Mouse (Mus musculus): ENCODE results near the gene Cttnbp2. TPM values are rescaled to one million over a fixed set of nuclear protein-coding genes. Genes with fewer than 3 reads are reported as not detected.

Gene Cttnbp2
- polyA plus RNA-seq, 1 experiment from 2014 or later = 10.5 TPM

DNA sequence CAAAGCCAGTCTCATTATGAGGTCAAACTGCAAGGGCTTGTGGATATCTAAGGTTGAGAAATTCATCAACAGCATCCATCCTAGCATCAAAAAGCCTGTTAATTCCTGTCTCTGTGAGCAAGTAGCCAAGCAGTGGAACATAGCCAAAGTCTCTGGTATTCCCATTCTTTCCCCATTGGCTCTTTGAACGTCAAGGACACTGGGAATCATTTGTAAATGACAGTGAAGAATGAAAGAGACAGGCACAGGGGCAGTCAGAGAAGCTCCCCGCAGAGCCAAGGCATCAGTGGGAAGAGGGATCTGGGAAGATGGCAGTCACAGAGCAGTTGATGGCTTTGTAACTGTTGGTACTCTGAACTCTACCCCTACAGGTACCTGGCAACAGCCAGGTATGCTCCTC, 46.9 kb downstream of the Cttnbp2 start:
- no peak for ATAC-seq (ENCODE audit: insufficient number of reproducible peaks, low FRiP score)
- WGBS = 55% methylated on average over 2 of the region's 2 CpGs
- Histone ChIP-seq H3K9ac (no peak overlapping the region), H3K36me3 (no peaks in the 10 kb centered on the region), H3K27me3 (replicated peaks) (no peaks in the 10 kb centered on the region), H3K4me2 (no peak overlapping the region), H3K4me1 (replicated peaks) (0 out of 2 replicates have a peak, but pooled peaks cover 3% of the 10 kb centered on the region), H3K4me3 (no peak overlapping the region), H3K27ac (ENCODE audit: poor library complexity, severe bottlenecking) (no peak overlapping the region), H3K9me3 (replicated peaks) (no peaks in the 10 kb centered on the region)

DNA sequence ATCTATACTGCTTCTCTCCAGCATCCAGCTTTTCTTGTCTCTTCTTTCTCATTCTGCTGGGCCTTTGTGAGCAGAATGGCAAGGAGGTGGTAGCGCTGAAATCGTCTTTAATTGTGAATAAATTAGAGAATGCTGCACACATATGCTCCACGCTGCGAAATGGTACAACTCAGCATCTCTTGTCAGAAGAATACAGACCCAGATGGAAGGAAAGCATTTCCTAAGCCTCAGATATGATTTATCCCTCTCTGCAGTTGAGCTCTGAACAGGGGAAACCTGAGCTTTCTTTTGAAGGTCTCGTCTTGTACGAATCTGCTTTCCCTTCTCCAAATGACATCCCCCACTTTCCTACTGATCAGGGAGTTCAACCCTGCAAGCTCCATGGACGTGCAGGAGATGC, 48.4 kb downstream of the Cttnbp2 start:
- H3K27ac ChIP-seq (ENCODE audit: poor library complexity, severe bottlenecking) = no peak overlapping the region
- no peak overlapping the region for H3K9ac ChIP-seq
- 0 out of 2 replicates have a peak, but pooled peaks cover 3% of the 10 kb centered on the region for H3K4me1 ChIP-seq (replicated peaks)
- H3K27me3 ChIP-seq (replicated peaks) = no peaks in the 10 kb centered on the region
- 74% methylated on average over 7 of the region's 7 CpGs for WGBS
- H3K4me3 ChIP-seq = no peak overlapping the region
- H3K36me3 ChIP-seq = no peaks in the 10 kb centered on the region
- ATAC-seq (ENCODE audit: insufficient number of reproducible peaks, low FRiP score) = no peak
- no peaks in the 10 kb centered on the region for H3K9me3 ChIP-seq (replicated peaks)
- no peak overlapping the region for H3K4me2 ChIP-seq

DNA sequence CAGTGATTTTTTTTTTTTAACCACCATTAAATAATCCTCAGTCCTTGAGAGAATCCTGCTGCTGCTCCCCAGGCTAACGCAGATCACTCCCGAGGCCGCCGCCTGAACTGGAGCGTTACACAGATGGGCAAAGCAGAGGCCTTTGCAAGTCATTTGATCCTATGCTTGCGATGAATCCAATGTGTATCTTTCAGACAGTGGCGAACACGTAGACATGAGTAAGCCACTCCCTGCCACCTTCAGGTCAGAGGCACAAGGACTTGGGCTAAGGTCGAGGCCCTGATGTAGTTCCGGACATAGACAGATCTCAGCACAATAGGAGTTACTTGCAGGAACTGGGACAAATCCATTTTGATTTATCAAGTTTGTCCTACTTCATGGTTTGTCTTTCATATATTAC, 49.0 kb downstream of the Cttnbp2 start:
- Histone ChIP-seq H3K36me3 (no peaks in the 10 kb centered on the region), H3K9ac (no peak overlapping the region), H3K4me3 (no peak overlapping the region), H3K27me3 (replicated peaks) (no peaks in the 10 kb centered on the region), H3K4me1 (replicated peaks) (0 out of 2 replicates have a peak, but pooled peaks cover 3% of the 10 kb centered on the region), H3K4me2 (no peak overlapping the region), H3K9me3 (replicated peaks) (no peaks in the 10 kb centered on the region), H3K27ac (ENCODE audit: poor library complexity, severe bottlenecking) (no peak overlapping the region)
- 84% methylated on average over 10 of the region's 10 CpGs for WGBS
- no peak for ATAC-seq (ENCODE audit: insufficient number of reproducible peaks, low FRiP score)

DNA sequence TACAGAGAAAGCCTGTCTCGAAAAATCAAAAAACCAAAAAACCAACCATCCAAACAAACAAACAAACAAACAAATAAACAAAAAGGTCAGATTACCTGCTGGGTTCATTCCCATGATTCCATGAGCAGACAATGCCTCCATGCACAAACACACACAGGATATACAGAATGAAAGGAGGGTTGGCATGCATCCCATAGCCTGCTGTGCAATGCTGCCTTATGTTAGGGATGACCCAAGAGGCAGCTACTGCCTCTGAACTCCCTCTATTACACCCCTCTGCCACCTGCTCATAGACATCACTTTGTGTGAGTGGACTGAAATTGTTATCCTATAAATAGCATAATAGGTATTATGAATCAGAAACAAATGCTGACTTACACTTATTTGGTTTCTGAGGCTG, 55.0 kb downstream of the Cttnbp2 start:
- 75% methylated on average over 1 of the region's 1 CpGs for WGBS
- Histone ChIP-seq H3K4me1 (replicated peaks) (no peaks in the 10 kb centered on the region), H3K9me3 (replicated peaks) (peaks cover 3% of the 10 kb centered on the region; the same call in 1 of the 2 replicates), H3K36me3 (no peaks in the 10 kb centered on the region), H3K4me3 (no peak overlapping the region), H3K9ac (no peak overlapping the region), H3K4me2 (no peak overlapping the region), H3K27ac (ENCODE audit: poor library complexity, severe bottlenecking) (no peak overlapping the region), H3K27me3 (replicated peaks) (no peaks in the 10 kb centered on the region)
- no peak for ATAC-seq (ENCODE audit: insufficient number of reproducible peaks, low FRiP score)

DNA sequence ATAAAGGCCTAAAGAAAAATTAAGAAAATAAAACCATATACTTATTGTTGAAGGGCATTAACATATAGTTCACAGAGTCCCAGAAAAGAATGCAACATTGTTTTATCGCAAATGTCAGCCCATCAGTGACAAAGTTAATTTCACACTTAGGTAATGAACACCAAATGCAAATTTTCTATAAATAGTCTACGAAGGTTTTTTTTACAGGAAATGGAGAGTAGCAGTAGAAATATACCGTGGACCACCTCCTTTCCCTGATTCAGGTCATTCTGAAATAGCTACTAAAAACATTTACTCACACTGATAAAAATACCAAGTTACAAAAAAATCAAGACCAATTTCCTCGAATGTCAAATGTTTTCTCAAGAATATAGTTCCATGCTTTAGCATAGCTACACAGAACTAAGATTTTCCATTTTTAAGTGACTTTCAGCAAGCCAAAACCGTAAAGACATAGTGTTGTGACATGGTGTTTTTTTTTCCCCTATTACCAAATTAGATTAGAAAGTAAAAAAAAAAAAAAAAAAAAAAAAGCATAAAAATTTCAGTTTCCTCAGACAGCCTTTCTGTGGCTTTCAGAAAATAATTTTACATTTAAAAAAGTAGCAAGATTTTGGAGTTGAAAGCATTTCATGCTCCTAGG, 64.0 kb downstream of the Cttnbp2 start:
- Histone ChIP-seq H3K27ac (ENCODE audit: poor library complexity, severe bottlenecking) (no peak overlapping the region), H3K36me3 (no peaks in the 10 kb centered on the region), H3K4me2 (no peak overlapping the region), H3K27me3 (replicated peaks) (no peaks in the 10 kb centered on the region), H3K4me1 (replicated peaks) (0 out of 2 replicates have a peak, but pooled peaks cover 5% of the 10 kb centered on the region), H3K4me3 (no peak overlapping the region), H3K9ac (no peak overlapping the region), H3K9me3 (replicated peaks) (no peaks in the 10 kb centered on the region)
- WGBS = 59% methylated on average over 5 of the region's 5 CpGs
- no peak for ATAC-seq (ENCODE audit: insufficient number of reproducible peaks, low FRiP score)

DNA sequence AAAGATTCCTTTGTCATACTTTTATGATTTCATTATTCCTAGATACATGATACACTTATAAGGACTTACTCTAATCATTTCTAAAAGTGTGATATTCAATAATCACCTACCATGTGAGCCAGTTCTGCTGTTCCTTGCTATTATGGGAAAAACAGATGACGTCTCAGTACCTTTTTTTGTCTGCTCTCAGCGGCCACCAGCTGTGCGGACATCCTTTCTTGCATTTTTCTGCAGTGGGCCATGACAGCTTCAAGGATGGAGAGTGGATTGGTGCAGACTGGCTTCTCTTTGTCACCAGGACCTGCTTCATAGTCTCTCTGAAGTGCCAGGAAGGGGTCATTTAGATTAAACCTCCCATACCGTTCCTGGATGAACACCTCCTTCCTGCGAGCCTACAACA, 66.6 kb downstream of the Cttnbp2 start:
- Histone ChIP-seq H3K27ac (ENCODE audit: poor library complexity, severe bottlenecking) (no peak overlapping the region), H3K4me1 (replicated peaks) (peaks cover 9% of the 10 kb centered on the region; the same call in 1 of the 2 replicates), H3K4me3 (no peak overlapping the region), H3K4me2 (no peak overlapping the region), H3K9me3 (replicated peaks) (no peaks in the 10 kb centered on the region), H3K27me3 (replicated peaks) (no peaks in the 10 kb centered on the region), H3K36me3 (no peaks in the 10 kb centered on the region), H3K9ac (no peak overlapping the region)
- ATAC-seq (ENCODE audit: insufficient number of reproducible peaks, low FRiP score) = no peak
- WGBS = 65% methylated on average over 5 of the region's 5 CpGs

DNA sequence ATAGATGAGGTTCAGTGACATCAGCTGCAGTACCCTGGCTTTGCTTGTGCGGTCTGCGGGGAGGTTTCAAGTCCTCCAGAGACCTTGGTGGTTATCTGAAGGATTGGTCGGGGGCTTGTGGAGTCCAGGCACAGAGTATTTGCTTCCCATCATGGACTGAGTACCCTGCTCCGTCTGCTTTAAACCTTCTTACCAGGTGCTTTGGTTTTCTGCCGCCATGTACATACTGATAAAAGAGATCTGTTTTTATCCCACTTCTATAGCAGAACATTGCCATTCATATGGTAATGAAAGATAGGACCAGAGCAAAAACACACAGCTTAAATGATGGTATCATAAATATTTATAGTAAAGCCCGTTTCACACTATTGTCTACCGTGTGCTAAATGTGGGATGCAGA, 67.7 kb downstream of the Cttnbp2 start:
- H3K4me2 ChIP-seq = no peak overlapping the region
- ATAC-seq (ENCODE audit: insufficient number of reproducible peaks, low FRiP score) = no peak
- no peak overlapping the region for H3K9ac ChIP-seq
- 64% methylated on average over 7 of the region's 7 CpGs for WGBS
- no peaks in the 10 kb centered on the region for H3K27me3 ChIP-seq (replicated peaks)
- H3K9me3 ChIP-seq (replicated peaks) = no peaks in the 10 kb centered on the region
- H3K4me3 ChIP-seq = no peak overlapping the region
- H3K4me1 ChIP-seq (replicated peaks) = peaks cover 9% of the 10 kb centered on the region; the same call in 1 of the 2 replicates
- no peak overlapping the region for H3K27ac ChIP-seq (ENCODE audit: poor library complexity, severe bottlenecking)
- no peaks in the 10 kb centered on the region for H3K36me3 ChIP-seq

DNA sequence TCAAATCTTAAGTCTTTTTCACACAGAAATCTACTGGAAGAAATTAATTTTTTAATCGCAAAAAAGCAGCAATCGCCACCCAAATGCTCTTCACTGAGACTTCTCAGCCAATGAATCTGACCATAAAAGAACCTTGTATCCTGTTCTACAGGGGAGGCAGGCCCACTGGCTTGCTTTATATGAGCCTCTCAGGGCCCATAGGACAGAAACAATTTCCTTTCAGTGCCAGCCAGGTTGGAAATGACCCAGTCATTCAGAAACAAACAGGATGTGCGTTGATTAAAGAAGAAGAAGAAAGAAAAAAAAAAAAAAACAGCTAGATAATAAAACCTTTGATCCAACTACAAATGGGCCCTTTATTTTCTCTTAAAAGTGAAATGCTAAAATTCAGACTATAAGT, 68.3 kb downstream of the Cttnbp2 start:
- no peak for ATAC-seq (ENCODE audit: insufficient number of reproducible peaks, low FRiP score)
- WGBS = 75% methylated on average over 3 of the region's 3 CpGs
- H3K9ac ChIP-seq = no peak overlapping the region
- H3K4me1 ChIP-seq (replicated peaks) = peaks cover 10% of the 10 kb centered on the region; the same call in 1 of the 2 replicates
- H3K9me3 ChIP-seq (replicated peaks) = no peaks in the 10 kb centered on the region
- no peaks in the 10 kb centered on the region for H3K36me3 ChIP-seq
- no peak overlapping the region for H3K4me2 ChIP-seq
- H3K4me3 ChIP-seq = no peak overlapping the region
- no peak overlapping the region for H3K27ac ChIP-seq (ENCODE audit: poor library complexity, severe bottlenecking)
- H3K27me3 ChIP-seq (replicated peaks) = no peaks in the 10 kb centered on the region

DNA sequence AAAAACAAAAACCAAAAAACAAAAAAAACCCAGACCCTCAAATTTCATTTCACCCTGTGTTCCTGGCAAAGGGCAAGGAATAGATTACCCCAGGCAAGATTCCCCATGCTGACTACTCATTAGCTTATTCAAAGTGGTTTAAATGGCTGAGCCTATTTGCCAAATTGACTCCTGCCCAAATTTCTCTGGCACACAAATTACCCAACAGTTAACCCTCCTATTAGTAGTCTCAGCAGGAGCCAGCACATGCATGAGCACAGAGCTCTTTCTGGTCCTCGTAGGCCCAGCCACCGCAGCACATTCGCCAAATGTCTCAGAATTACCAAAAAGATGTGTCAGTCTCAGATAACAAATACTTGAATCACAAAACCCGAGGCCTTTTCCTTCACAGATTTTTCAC, 68.9 kb downstream of the Cttnbp2 start:
- Histone ChIP-seq H3K4me1 (replicated peaks) (peaks cover 15% of the 10 kb centered on the region; the same call in 1 of the 2 replicates), H3K27me3 (replicated peaks) (no peaks in the 10 kb centered on the region), H3K4me3 (no peak overlapping the region), H3K4me2 (no peak overlapping the region), H3K9me3 (replicated peaks) (no peaks in the 10 kb centered on the region), H3K27ac (ENCODE audit: poor library complexity, severe bottlenecking) (no peak overlapping the region), H3K9ac (no peak overlapping the region), H3K36me3 (no peaks in the 10 kb centered on the region)
- WGBS = 52% methylated on average over 4 of the region's 4 CpGs
- ATAC-seq (ENCODE audit: insufficient number of reproducible peaks, low FRiP score) = no peak

DNA sequence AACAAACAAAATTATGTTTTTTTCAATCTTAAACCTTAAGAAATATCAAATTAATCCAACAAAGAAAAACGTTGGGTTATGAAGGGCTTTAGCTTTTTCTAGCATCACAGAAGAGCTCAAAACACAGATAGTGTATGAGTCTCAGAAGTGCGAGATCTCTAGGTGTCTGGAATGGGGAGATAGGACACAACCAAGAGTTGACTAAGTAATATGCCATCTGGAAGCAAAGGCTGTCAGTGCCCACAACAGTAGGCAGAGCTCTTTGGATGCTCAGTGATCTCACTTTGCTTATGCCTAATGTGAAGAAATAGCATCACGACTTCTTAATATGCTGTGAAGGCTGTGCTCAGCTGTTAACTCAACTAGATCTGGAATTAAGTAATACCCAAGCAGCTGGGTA, 72.3 kb downstream of the Cttnbp2 start:
- ATAC-seq (ENCODE audit: insufficient number of reproducible peaks, low FRiP score) = no peak
- WGBS = 77% methylated on average over 3 of the region's 3 CpGs
- Histone ChIP-seq H3K9ac (no peak overlapping the region), H3K9me3 (replicated peaks) (no peaks in the 10 kb centered on the region), H3K4me1 (replicated peaks) (peaks cover 10% of the 10 kb centered on the region; the same call in 1 of the 2 replicates), H3K27me3 (replicated peaks) (no peaks in the 10 kb centered on the region), H3K27ac (ENCODE audit: poor library complexity, severe bottlenecking) (no peak overlapping the region), H3K4me2 (no peak overlapping the region), H3K36me3 (no peaks in the 10 kb centered on the region), H3K4me3 (no peak overlapping the region)

DNA sequence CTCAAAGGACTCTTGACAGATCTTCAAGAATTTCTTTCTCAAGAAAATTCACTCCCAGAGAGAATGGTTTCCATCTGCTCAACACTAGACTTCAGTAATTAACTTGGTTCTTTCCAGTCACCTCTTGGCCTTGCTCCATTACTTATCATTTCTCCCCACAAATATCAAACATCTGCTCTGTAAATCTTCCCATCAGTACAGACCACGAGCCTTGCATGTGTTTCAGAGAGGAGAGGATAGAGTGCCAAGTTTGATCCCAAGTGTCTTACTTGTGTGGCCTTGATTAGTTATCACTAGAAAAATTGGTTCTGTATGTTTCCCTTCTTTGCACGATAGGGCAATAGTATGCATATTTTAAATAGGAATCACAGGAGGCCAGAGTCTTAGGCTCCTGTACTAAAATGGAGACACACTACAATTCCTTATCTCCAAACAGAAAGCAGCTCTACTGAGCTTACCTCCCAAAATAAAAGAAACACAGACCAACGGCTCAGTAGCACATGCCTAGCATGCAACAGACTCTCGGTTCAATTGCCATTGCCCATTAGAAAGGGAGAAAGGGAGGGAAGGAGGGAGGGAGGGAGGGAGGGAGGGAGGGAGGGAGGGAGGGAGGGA, 73.6 kb downstream of the Cttnbp2 start:
- H3K27ac ChIP-seq (ENCODE audit: poor library complexity, severe bottlenecking) = no peak overlapping the region
- H3K9ac ChIP-seq = no peak overlapping the region
- no peak for ATAC-seq (ENCODE audit: insufficient number of reproducible peaks, low FRiP score)
- H3K4me1 ChIP-seq (replicated peaks) = peaks cover 20% of the 10 kb centered on the region
- no peak overlapping the region for H3K4me2 ChIP-seq
- H3K36me3 ChIP-seq = no peaks in the 10 kb centered on the region
- WGBS = 23% methylated on average over 4 of the region's 4 CpGs
- no peak overlapping the region for H3K4me3 ChIP-seq
- no peaks in the 10 kb centered on the region for H3K27me3 ChIP-seq (replicated peaks)
- H3K9me3 ChIP-seq (replicated peaks) = no peaks in the 10 kb centered on the region

Measured in heart, embryonic 12.5 days (tissue).